Mouse (Mus musculus) v-Abl transformed pro-B cells (cell line): Measurements from ENCODE around the gene Gm29644.
"Not testable (repeated sequence)": the region's sequence is repeated elsewhere in the genome, so short reads cannot be mapped to it uniquely, and the experiment has no call there.

Experiments used
- in situ Hi-C, 2 experiments: fragments of 400-800 bp; cut with MboI; formaldehyde crosslinking; loops; one replicate each; pipeline ENCODE4 v1.15.1; 2025; ENCODE audit not compliant: unreplicated experiment in 2 of 2

Gene Gm29644

GRCm38 (mm10) chrY:70303187-70303586 lies at the start of gene Gm29644, which contains the start of gene Gm29423:
TSS of gene Gm29644 (minus strand) at chrY:70303343.
TSS of gene Gm29423 (minus strand) at chrY:70303287.
- in situ Hi-C loops: not testable (repeated sequence)

- in situ Hi-C loops: not testable (repeated sequence)
These were observed 29.6 kb downstream of the Gm29644 start, which contains the start of gene Gm21118 for GRCm38 (mm10) chrY:70273542-70273941. TSS of gene Gm21118 (minus strand) at chrY:70273642.
